ENCODE assay signal across 13 mouse cellular contexts in genomic region chr1:180175635-180176034, GRCm38 (mm10). TPM values are rescaled to one million over a fixed set of nuclear protein-coding genes. Genes with fewer than 3 reads are reported as not detected.
DNase-seq lines count a peak whose midpoint lies in the region; ATAC-seq and TF ChIP-seq lines count a peak whose summit lies in the region.
"Had no signal": no experiment of that assay in that cellular context is flagged by ENCODE, and none has a peak within 500 bp of the region (broad histone marks: within the 10 kb centered on the region; RNA-seq: fewer than 3 reads in every experiment).

No protein-coding gene starts in this region.

- no peak for TF ChIP-seq EP300 in heart, postnatal 0 days (IDR thresholded peaks at IDR 0.05; ENCODE audit: low read depth)
- TF ChIP-seq EP300 in liver, postnatal 0 days (IDR thresholded peaks at IDR 0.05; ENCODE audit: low read depth): no peak

- peak overlapping the region; percentile 46 for H3K27ac ChIP-seq in heart, postnatal 0 days (ENCODE audit: low read depth)
- H3K27ac ChIP-seq in intestine, postnatal 0 days (ENCODE audit: low read depth, low read length): no peak overlapping the region; the same call in 1 of the 2 replicates
- H3K27ac ChIP-seq in kidney, embryonic 15.5 days: peak overlapping the region; percentile 46
- H3K27ac ChIP-seq in liver, postnatal 0 days (ENCODE audit: low read depth): peak overlapping the region; percentile 62
- H3K27ac ChIP-seq: hindbrain, embryonic 13.5 days; midbrain, embryonic 10.5 days had no signal

- no peaks in the 10 kb centered on the region for H3K27me3 ChIP-seq in heart, postnatal 0 days (ENCODE audit: control insufficient read depth, insufficient read depth, low read length)
- H3K27me3 ChIP-seq in intestine, postnatal 0 days (replicated peaks; ENCODE audit: control insufficient read depth, insufficient read depth, low read length): no peaks in the 10 kb centered on the region
- no peaks in the 10 kb centered on the region for H3K27me3 ChIP-seq in kidney, embryonic 15.5 days
- no peaks in the 10 kb centered on the region for H3K27me3 ChIP-seq in liver, postnatal 0 days (ENCODE audit: insufficient read depth, low read length)
- H3K27me3 ChIP-seq: hindbrain, embryonic 13.5 days had no signal

- no peak overlapping the region for H3K4me3 ChIP-seq in heart, postnatal 0 days (ENCODE audit: low read depth, low read length)
- no peak overlapping the region for H3K4me3 ChIP-seq in intestine, postnatal 0 days (ENCODE audit: low read depth, low read length)
- H3K4me3 ChIP-seq in kidney, embryonic 15.5 days (replicated peaks): no peak overlapping the region
- H3K4me3 ChIP-seq in liver, postnatal 0 days (ENCODE audit: low read depth, low read length): no peak overlapping the region
- H3K4me3 ChIP-seq: erythroblast, embryonic 14.5 days; hindbrain, embryonic 13.5 days; midbrain, embryonic 10.5 days had no signal

- ATAC-seq in heart, postnatal 0 days (ENCODE audit: insufficient read depth, low read depth): no peak
- ATAC-seq in intestine, postnatal 0 days: peak; percentile 89
- ATAC-seq in kidney, embryonic 15.5 days (replicated peaks; ENCODE audit: low FRiP score): peak; percentile 88
- peak; percentile 64 for ATAC-seq in liver, postnatal 0 days

- H3K4me1 ChIP-seq in heart, postnatal 0 days (ENCODE audit: control insufficient read depth, insufficient read depth): peaks cover 16% of the 10 kb centered on the region; the same call in 1 of the 2 replicates
- H3K4me1 ChIP-seq in intestine, postnatal 0 days (replicated peaks; ENCODE audit: control insufficient read depth, insufficient read depth, low read length): 0 out of 2 replicates have a peak, but pooled peaks cover 3% of the 10 kb centered on the region
- peaks cover 8% of the 10 kb centered on the region; the same call in 1 of the 2 replicates for H3K4me1 ChIP-seq in kidney, embryonic 15.5 days
- peaks cover 21% of the 10 kb centered on the region for H3K4me1 ChIP-seq in liver, postnatal 0 days (ENCODE audit: insufficient read depth)
- H3K4me1 ChIP-seq: hindbrain, embryonic 13.5 days; midbrain, embryonic 10.5 days had no signal

- TF ChIP-seq CTCF in heart, postnatal 0 days (IDR thresholded peaks at IDR 0.05; ENCODE audit: low read depth): no peak
- no peak for TF ChIP-seq CTCF in intestine, postnatal 0 days (IDR thresholded peaks at IDR 0.05; ENCODE audit: low read depth)
- TF ChIP-seq CTCF in liver, postnatal 0 days (IDR thresholded peaks at IDR 0.05; ENCODE audit: low read depth): no peak

- peaks cover 49% of the 10 kb centered on the region for H3K36me3 ChIP-seq in heart, postnatal 0 days (replicated peaks; ENCODE audit: control insufficient read depth, insufficient read depth, low read length)
- H3K36me3 ChIP-seq in intestine, postnatal 0 days (ENCODE audit: control insufficient read depth, insufficient read depth): peaks cover 21% of the 10 kb centered on the region; the same call in 1 of the 2 replicates
- H3K36me3 ChIP-seq in kidney, embryonic 15.5 days: no peaks in the 10 kb centered on the region
- peaks cover 4% of the 10 kb centered on the region; the same call in 1 of the 2 replicates for H3K36me3 ChIP-seq in liver, postnatal 0 days (replicated peaks; ENCODE audit: insufficient read depth, low read length)
- H3K36me3 ChIP-seq: hindbrain, embryonic 13.5 days; midbrain, embryonic 10.5 days had no signal

- H3K9me3 ChIP-seq in heart, postnatal 0 days (replicated peaks; ENCODE audit: control insufficient read depth, low read length): no peaks in the 10 kb centered on the region
- H3K9me3 ChIP-seq in intestine, postnatal 0 days (ENCODE audit: control insufficient read depth): no peaks in the 10 kb centered on the region
- no peaks in the 10 kb centered on the region for H3K9me3 ChIP-seq in kidney, embryonic 15.5 days (replicated peaks)
- no peaks in the 10 kb centered on the region for H3K9me3 ChIP-seq in liver, postnatal 0 days (ENCODE audit: low read length)
- H3K9me3 ChIP-seq: hindbrain, embryonic 13.5 days; midbrain, embryonic 10.5 days had no signal

- WGBS in heart, postnatal 0 days: 53% methylated on average over 8 of the region's 8 CpGs
- WGBS in intestine, postnatal 0 days: 27% methylated on average over 8 of the region's 8 CpGs
- 51% methylated on average over 8 of the region's 8 CpGs for WGBS in kidney, embryonic 15.5 days
- 53% methylated on average over 8 of the region's 8 CpGs for whole genome bisulfite sequencing in liver, postnatal 0 days (ENCODE audit: insufficient replicate concordance)

- H3K4me2 ChIP-seq in heart, postnatal 0 days (ENCODE audit: low read depth, low read length): no peak overlapping the region
- peak overlapping the region; percentile 2; the same call in 1 of the 2 replicates for H3K4me2 ChIP-seq in intestine, postnatal 0 days (replicated peaks; ENCODE audit: low read depth)
- H3K4me2 ChIP-seq in kidney, embryonic 15.5 days: no peak overlapping the region
- H3K4me2 ChIP-seq in liver, postnatal 0 days (ENCODE audit: low read depth, low read length): peak overlapping the region; percentile 0; the same call in 1 of the 2 replicates
- H3K4me2 ChIP-seq: heart, embryonic 11.5 days; hindbrain, embryonic 13.5 days had no signal

- DNase-seq in heart, postnatal 0 days (ENCODE audit: low spot score): no peak
- no peak for DNase-seq in heart, postnatal 4 days
- no peak for DNase-seq in liver, postnatal 0 days
- no peak for DNase-seq in layer of hippocampus, postnatal 14 days (ENCODE audit: low spot score in 2 of 2)
- no peak for DNase-seq in urinary bladder, postnatal 36 days (ENCODE audit: low spot score in 2 of 2)
- DNase-seq: left cerebral cortex, postnatal 4 days; lung, postnatal 10 days had no signal

- no peak overlapping the region for H3K9ac ChIP-seq in heart, postnatal 0 days (replicated peaks; ENCODE audit: low read depth, low read length)
- no peak overlapping the region for H3K9ac ChIP-seq in intestine, postnatal 0 days (ENCODE audit: low read depth, low read length)
- H3K9ac ChIP-seq in kidney, embryonic 15.5 days: no peak overlapping the region
- H3K9ac ChIP-seq in liver, postnatal 0 days (replicated peaks): no peak overlapping the region
- H3K9ac ChIP-seq: hindbrain, embryonic 13.5 days had no signal

RNA-seq across cellular contexts. Expression of gene Coq8a, which starts 23.8 kb away (rescaled TPM):
- total RNA-seq in heart, postnatal 0 days (2014; rRNA removed; ENCODE audit: low replicate concordance): 148 and 166 TPM in 2 replicates
- 226 and 231 TPM in 2 replicates for polyA plus RNA-seq in heart, postnatal 0 days (2015; fragmentation: Nextera tagmentation; extraction: Ambion mirVana)
- 100 to 1,000 TPM; 232 to 252 TPM for total RNA-seq in heart, postnatal 4 days (2021)
- 28.6 and 29.7 TPM in 2 replicates for polyA plus RNA-seq in intestine, postnatal 0 days (2015; fragmentation: Nextera tagmentation; extraction: Ambion mirVana)
- 18.4 and 18.6 TPM in 2 replicates for polyA plus RNA-seq in kidney, embryonic 15.5 days (2015; fragmentation: Nextera tagmentation; extraction: Ambion mirVana)
- 36.6 and 49.7 TPM in 2 replicates for polyA plus RNA-seq in liver, postnatal 0 days (2015; fragmentation: Nextera tagmentation; extraction: Ambion mirVana)
- 10 to 100 TPM; 44.0 to 46.2 TPM for total RNA-seq in layer of hippocampus, postnatal 14 days (2021)

Comparison
In these comparisons a context has a peak if more than half of its experiments do, and no peak if none do; other contexts are left out.
1. H3K4me2 ChIP-seq: peak in intestine, postnatal 0 days (single experiment) and liver, postnatal 0 days (single experiment); none in heart, postnatal 0 days (single experiment) and kidney, embryonic 15.5 days (single experiment).